Mouse (Mus musculus): ENCODE data around the gene Trim2. TPM values are rescaled to one million over a fixed set of nuclear protein-coding genes. Genes with fewer than 3 reads are reported as not detected.

The Trim2 gene
- polyA plus RNA-seq, 1 experiment from 2014 or later, result 9.3 TPM

DNA sequence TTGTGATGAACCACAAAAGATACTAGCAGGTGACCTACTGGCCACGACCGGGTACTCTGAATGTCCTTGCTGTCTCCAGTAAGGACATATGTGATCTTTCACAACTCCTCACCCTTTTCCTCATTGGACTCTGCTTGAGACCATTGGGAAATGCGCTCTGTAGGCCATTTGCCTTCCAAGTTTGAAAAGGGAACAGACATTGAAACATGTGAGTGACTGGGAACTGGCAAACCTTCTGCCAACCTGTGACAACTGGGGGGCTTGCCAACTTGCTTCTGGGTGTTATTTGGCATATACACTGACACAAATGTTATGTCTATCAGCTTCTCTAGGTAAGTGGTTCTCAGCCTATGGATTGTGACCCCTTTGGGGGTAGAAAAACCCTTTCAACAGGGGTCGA lies 64.2 kb downstream of the Trim2 start:
- ATAC-seq (ENCODE audit: insufficient number of reproducible peaks, insufficient read depth, low FRiP score, low read depth), result no peak
- no peak overlapping the region for H3K9ac ChIP-seq (ENCODE audit: low read length)
- no peaks in the 10 kb centered on the region for H3K4me1 ChIP-seq (ENCODE audit: control insufficient read depth in 2 of 2, insufficient read depth in 2 of 2, low read length in 2 of 2)
- H3K36me3 ChIP-seq (ENCODE audit: control insufficient read depth, insufficient read depth, low read length), result no peaks in the 10 kb centered on the region
- H3K9me3 ChIP-seq (ENCODE audit: control insufficient read depth, low read length), result 0 out of 2 replicates have a peak, but pooled peaks cover 3% of the 10 kb centered on the region
- no peak overlapping the region for H3K4me2 ChIP-seq (ENCODE audit: low read length)
- H3K4me3 ChIP-seq (ENCODE audit: control insufficient read depth in 1 of 2, insufficient read depth in 1 of 2, low read depth in 1 of 2, low read length in 2 of 2), result no peak overlapping the region
- H3K27me3 ChIP-seq (ENCODE audit: control insufficient read depth, insufficient read depth, low read length), result no peaks in the 10 kb centered on the region
- 79% methylated on average over 4 of the region's 4 CpGs for WGBS
- no peak overlapping the region for H3K27ac ChIP-seq (replicated peaks in 1 of 2; ENCODE audit: control insufficient read depth in 1 of 2, insufficient read depth in 1 of 2, low read depth in 2 of 2, low read length in 2 of 2)

DNA sequence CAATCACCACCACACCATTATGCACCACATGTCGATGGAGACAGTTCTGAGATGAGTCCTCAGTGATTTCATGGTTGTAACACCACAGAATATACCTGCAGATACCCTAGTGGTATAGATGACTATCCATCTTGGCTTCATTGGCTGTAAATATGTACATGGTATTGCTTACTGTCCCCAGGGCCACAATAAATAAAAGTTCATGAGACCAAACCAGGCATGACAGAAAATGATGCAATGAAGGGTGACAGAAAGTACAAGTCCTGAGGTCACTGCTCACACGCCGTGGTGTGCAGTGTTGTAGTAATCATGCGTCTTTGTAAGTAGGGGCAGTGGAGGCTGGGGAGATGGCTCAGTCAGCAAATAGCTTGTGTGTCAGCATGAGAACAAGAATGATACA lies 65.6 kb downstream of the Trim2 start:
- Histone ChIP-seq H3K27me3 (ENCODE audit: control insufficient read depth, insufficient read depth, low read length) (no peaks in the 10 kb centered on the region), H3K36me3 (ENCODE audit: control insufficient read depth, insufficient read depth, low read length) (no peaks in the 10 kb centered on the region), H3K9me3 (ENCODE audit: control insufficient read depth, low read length) (0 out of 2 replicates have a peak, but pooled peaks cover 3% of the 10 kb centered on the region), H3K27ac (replicated peaks in 1 of 2; ENCODE audit: control insufficient read depth in 1 of 2, insufficient read depth in 1 of 2, low read depth in 2 of 2, low read length in 2 of 2) (no peak overlapping the region), H3K9ac (ENCODE audit: low read length) (no peak overlapping the region), H3K4me3 (ENCODE audit: control insufficient read depth in 1 of 2, insufficient read depth in 1 of 2, low read depth in 1 of 2, low read length in 2 of 2) (no peak overlapping the region), H3K4me1 (ENCODE audit: control insufficient read depth in 2 of 2, insufficient read depth in 2 of 2, low read length in 2 of 2) (no peaks in the 10 kb centered on the region), H3K4me2 (ENCODE audit: low read length) (no peak overlapping the region)
- WGBS, result 90% methylated on average over 4 of the region's 4 CpGs
- ATAC-seq (ENCODE audit: insufficient number of reproducible peaks, insufficient read depth, low FRiP score, low read depth), result no peak

DNA sequence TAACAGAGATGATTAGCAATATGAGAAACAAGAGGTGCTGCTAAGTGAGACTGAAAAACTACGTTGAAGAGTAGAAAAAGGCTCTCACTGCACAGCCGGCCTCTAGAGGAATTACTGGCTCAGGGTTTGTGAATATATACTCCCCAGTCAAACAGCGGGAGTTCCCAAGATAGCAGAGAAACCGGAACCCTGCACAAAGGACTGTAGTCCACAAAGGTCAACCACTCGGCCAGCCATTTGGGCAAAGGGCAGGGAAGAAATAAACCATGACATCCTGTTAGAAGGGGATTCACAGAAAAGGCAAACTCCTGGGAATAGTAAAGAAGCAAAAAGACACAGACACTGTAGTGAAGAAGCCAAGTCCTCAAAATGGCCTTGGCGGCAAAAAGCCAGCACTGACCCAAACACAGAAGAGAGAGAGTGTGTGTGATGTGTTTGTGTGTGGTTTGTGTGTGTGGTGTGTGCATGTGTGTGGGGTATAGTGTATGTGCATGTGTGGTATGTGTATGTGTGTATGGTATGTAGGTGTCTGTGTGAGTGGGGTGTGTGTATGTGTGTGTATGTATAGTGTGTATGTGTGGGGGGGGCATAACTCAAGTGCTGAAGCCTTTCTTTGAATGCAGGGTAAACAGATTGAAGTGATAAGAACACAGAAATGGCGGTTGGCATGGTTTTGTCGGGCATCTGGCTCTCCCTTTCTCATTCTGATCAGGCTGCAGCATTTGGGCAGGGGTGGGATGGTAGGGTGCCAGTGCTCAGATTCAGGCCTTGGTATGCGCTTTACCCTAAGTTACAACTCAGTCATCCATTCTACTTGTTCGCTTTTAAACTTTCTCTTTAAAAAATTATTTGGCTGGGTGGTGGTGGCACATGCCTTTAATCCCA lies 71.0 kb downstream of the Trim2 start:
- ATAC-seq (ENCODE audit: insufficient number of reproducible peaks, insufficient read depth, low FRiP score, low read depth), result peak; percentile 28; the same call in 1 of the 2 replicates
- Histone ChIP-seq H3K9ac (ENCODE audit: low read length) (no peak overlapping the region), H3K9me3 (ENCODE audit: control insufficient read depth, low read length) (0 out of 2 replicates have a peak, but pooled peaks cover under 1% of the 10 kb centered on the region), H3K4me2 (ENCODE audit: low read length) (no peak overlapping the region), H3K36me3 (ENCODE audit: control insufficient read depth, insufficient read depth, low read length) (no peaks in the 10 kb centered on the region), H3K4me1 (ENCODE audit: control insufficient read depth in 2 of 2, insufficient read depth in 2 of 2, low read length in 2 of 2) (peaks cover 6 to 9% of the 10 kb centered on the region in 2 experiments), H3K27ac (replicated peaks in 1 of 2; ENCODE audit: control insufficient read depth in 1 of 2, insufficient read depth in 1 of 2, low read depth in 2 of 2, low read length in 2 of 2) (no peak overlapping the region), H3K27me3 (ENCODE audit: control insufficient read depth, insufficient read depth, low read length) (no peaks in the 10 kb centered on the region), H3K4me3 (ENCODE audit: control insufficient read depth in 1 of 2, insufficient read depth in 1 of 2, low read depth in 1 of 2, low read length in 2 of 2) (no peak overlapping the region)
- 65% methylated on average over 10 of the region's 10 CpGs for WGBS

DNA sequence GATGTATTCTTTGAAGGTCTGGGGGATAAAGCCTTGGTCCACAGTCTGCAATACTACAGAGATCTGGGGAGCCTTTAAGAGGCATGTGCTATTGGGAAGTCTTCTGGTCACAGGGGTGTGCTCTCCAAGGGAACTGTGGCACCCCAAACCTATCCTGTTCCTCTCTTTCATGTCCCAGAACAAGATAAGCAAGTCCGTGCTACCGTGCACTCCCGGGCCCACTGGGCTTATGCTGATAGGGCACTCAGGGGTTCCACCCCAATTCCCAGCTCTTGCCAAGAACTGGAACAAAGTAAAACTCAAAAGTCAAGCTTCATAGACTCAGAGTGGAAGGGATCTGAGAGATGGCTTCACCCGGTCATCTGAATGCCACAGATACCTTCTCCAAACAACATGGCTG lies 72.1 kb downstream of the Trim2 start:
- H3K36me3 ChIP-seq (ENCODE audit: control insufficient read depth, insufficient read depth, low read length), result no peaks in the 10 kb centered on the region
- WGBS, result 55% methylated on average over 4 of the region's 4 CpGs
- H3K9ac ChIP-seq (ENCODE audit: low read length), result no peak overlapping the region

DNA sequence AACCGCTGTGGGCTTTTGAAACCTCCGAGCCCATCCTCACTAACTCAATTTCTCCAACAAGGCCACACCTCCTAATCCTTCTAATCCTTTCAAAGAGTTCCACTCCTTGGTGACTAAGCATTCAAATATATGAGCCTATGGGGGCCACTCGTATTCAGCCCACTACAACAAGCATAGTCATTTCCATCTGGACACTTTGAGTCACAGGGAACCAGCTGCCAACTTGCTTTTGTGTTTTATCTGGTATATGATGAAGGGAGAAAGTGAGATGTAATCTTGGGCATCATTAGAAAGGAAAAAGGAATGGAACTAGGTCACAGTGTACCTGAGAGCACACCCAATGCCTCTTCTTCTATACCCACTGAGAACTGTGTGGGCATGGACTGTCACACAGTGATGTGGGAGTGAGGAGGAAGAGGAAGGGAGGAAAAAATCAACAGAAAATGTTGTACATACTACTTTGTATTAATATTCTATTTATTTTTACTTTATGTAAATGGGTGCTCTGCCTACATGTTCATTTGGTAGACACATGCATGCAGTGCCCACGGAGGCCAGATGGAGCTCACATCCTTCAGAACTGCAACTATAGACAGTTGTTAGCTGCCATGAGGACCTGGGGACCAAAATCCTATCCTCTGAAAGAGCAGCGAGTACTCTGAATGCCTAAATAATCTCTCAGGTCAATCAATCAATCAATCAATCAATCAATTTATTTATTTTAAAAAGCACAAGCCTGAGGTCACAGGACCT lies 72.8 kb downstream of the Trim2 start:
- H3K36me3 ChIP-seq (ENCODE audit: control insufficient read depth, insufficient read depth, low read length), result no peaks in the 10 kb centered on the region
- no peak overlapping the region for H3K4me2 ChIP-seq (ENCODE audit: low read length)
- no peak overlapping the region for H3K9ac ChIP-seq (ENCODE audit: low read length)
- no peak overlapping the region for H3K4me3 ChIP-seq (ENCODE audit: control insufficient read depth in 1 of 2, insufficient read depth in 1 of 2, low read depth in 1 of 2, low read length in 2 of 2)
- no peaks in the 10 kb centered on the region for H3K27me3 ChIP-seq (ENCODE audit: control insufficient read depth, insufficient read depth, low read length)
- no peak for ATAC-seq (ENCODE audit: insufficient number of reproducible peaks, insufficient read depth, low FRiP score, low read depth)
- H3K27ac ChIP-seq (replicated peaks in 1 of 2; ENCODE audit: control insufficient read depth in 1 of 2, insufficient read depth in 1 of 2, low read depth in 2 of 2, low read length in 2 of 2), result no peak overlapping the region
- WGBS, result 89% methylated on average over 5 of the region's 5 CpGs
- no peaks in the 10 kb centered on the region for H3K9me3 ChIP-seq (ENCODE audit: control insufficient read depth, low read length)
- peaks cover 13 to 14% of the 10 kb centered on the region in 2 experiments for H3K4me1 ChIP-seq (ENCODE audit: control insufficient read depth in 2 of 2, insufficient read depth in 2 of 2, low read length in 2 of 2)

More for the DNA sequence above, 72.1 kb downstream of the Trim2 start:
- no peak for ATAC-seq (ENCODE audit: insufficient number of reproducible peaks, insufficient read depth, low FRiP score, low read depth)
- H3K4me2 ChIP-seq (ENCODE audit: low read length), result no peak overlapping the region
- no peak overlapping the region for H3K27ac ChIP-seq (replicated peaks in 1 of 2; ENCODE audit: control insufficient read depth in 1 of 2, insufficient read depth in 1 of 2, low read depth in 2 of 2, low read length in 2 of 2)
- no peak overlapping the region for H3K4me3 ChIP-seq (ENCODE audit: control insufficient read depth in 1 of 2, insufficient read depth in 1 of 2, low read depth in 1 of 2, low read length in 2 of 2)
- no peaks in the 10 kb centered on the region for H3K9me3 ChIP-seq (ENCODE audit: control insufficient read depth, low read length)
- H3K27me3 ChIP-seq (ENCODE audit: control insufficient read depth, insufficient read depth, low read length), result no peaks in the 10 kb centered on the region
- H3K4me1 ChIP-seq (ENCODE audit: control insufficient read depth in 2 of 2, insufficient read depth in 2 of 2, low read length in 2 of 2), result peaks cover 10% of the 10 kb centered on the region in 2 experiments

DNA sequence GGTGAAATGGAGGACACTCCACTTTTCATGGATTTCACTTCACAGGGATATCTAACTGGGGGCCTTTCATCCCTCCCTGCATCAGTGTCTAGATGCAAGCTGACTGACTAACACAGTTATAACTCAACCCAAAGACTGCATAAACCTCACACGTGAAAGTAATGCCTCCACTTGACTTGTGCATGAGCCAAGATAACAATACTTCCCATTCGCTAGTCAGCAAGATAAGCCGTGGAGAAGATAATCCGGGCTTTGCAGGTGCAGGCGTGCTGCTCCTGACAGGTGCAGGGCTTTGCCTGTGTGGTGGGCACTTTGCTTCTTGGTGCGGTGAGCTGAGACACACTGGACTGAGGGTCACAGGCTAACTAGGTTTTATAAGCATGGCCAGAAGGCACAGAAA lies 74.4 kb downstream of the Trim2 start:
- Histone ChIP-seq H3K27ac (replicated peaks in 1 of 2; ENCODE audit: control insufficient read depth in 1 of 2, insufficient read depth in 1 of 2, low read depth in 2 of 2, low read length in 2 of 2) (no peak overlapping the region), H3K4me3 (ENCODE audit: control insufficient read depth in 1 of 2, insufficient read depth in 1 of 2, low read depth in 1 of 2, low read length in 2 of 2) (no peak overlapping the region), H3K9me3 (ENCODE audit: control insufficient read depth, low read length) (no peaks in the 10 kb centered on the region), H3K27me3 (ENCODE audit: control insufficient read depth, insufficient read depth, low read length) (no peaks in the 10 kb centered on the region), H3K4me2 (ENCODE audit: low read length) (no peak overlapping the region), H3K36me3 (ENCODE audit: control insufficient read depth, insufficient read depth, low read length) (no peaks in the 10 kb centered on the region), H3K9ac (ENCODE audit: low read length) (no peak overlapping the region), H3K4me1 (ENCODE audit: control insufficient read depth in 2 of 2, insufficient read depth in 2 of 2, low read length in 2 of 2) (peaks cover 13 to 17% of the 10 kb centered on the region in 2 experiments)
- no peak for ATAC-seq (ENCODE audit: insufficient number of reproducible peaks, insufficient read depth, low FRiP score, low read depth)
- WGBS, result 48% methylated on average over 6 of the region's 6 CpGs

DNA sequence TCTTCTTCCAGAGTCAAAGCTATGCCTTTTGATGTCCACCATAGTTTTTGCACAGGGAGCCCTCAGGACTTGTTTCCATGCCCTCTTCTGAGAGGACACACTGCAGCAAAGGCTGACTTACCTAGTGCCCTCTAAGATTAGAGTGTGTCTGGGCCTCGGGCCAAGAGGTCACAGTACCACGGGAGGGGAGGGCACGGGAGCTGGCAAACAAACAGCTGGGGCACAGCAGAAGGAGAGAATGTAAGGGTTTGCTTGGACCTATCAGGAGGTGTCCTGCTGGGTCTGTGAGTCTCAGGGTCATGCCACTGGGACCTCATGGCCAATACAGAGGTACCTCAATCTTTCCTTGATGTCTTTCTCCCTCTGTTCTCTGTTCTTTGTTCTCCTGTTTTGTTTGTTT lies 75.7 kb downstream of the Trim2 start:
- H3K4me1 ChIP-seq (ENCODE audit: control insufficient read depth in 2 of 2, insufficient read depth in 2 of 2, low read length in 2 of 2), result peaks cover 13 to 17% of the 10 kb centered on the region in 2 experiments
- no peaks in the 10 kb centered on the region for H3K27me3 ChIP-seq (ENCODE audit: control insufficient read depth, insufficient read depth, low read length)
- no peak overlapping the region for H3K4me3 ChIP-seq (ENCODE audit: control insufficient read depth in 1 of 2, insufficient read depth in 1 of 2, low read depth in 1 of 2, low read length in 2 of 2)
- ATAC-seq (ENCODE audit: insufficient number of reproducible peaks, insufficient read depth, low FRiP score, low read depth), result peak; percentile 51; the same call in 1 of the 2 replicates
- peak overlapping the region in 1 of 2 experiments; percentile 12; a peak in 2 of 4 replicates for H3K27ac ChIP-seq (replicated peaks in 1 of 2; ENCODE audit: control insufficient read depth in 1 of 2, insufficient read depth in 1 of 2, low read depth in 2 of 2, low read length in 2 of 2)
- no peak overlapping the region for H3K9ac ChIP-seq (ENCODE audit: low read length)
- 10% methylated on average over 3 of the region's 3 CpGs for WGBS
- H3K9me3 ChIP-seq (ENCODE audit: control insufficient read depth, low read length), result no peaks in the 10 kb centered on the region
- H3K4me2 ChIP-seq (ENCODE audit: low read length), result no peak overlapping the region
- no peaks in the 10 kb centered on the region for H3K36me3 ChIP-seq (ENCODE audit: control insufficient read depth, insufficient read depth, low read length)
